9 mouse cellular contexts compared by ENCODE assay signal in genomic region chr9:65575393-65576196, GRCm38 (mm10). TPM values are rescaled to one million over a fixed set of nuclear protein-coding genes. Genes with fewer than 3 reads are reported as not detected.
A peak's percentile ranks its signal among the peaks of the same experiment; 100 is the strongest.
DNase-seq lines count a peak whose midpoint lies in the region; ATAC-seq and TF ChIP-seq lines count a peak whose summit lies in the region.
"Had no signal": no experiment of that assay in that cellular context is flagged by ENCODE, and none has a peak within 500 bp of the region (broad histone marks: within the 10 kb centered on the region; RNA-seq: fewer than 3 reads in every experiment).

No protein-coding gene starts in this region.

- peak overlapping the region; percentile 21 for H3K4me3 ChIP-seq in gastrocnemius, adult 2 months
- peak overlapping the region; percentile 70 for H3K4me3 ChIP-seq in erythroblast, embryonic 14.5 days (replicated peaks)
- peak overlapping the region; percentile 81 for H3K4me3 ChIP-seq in liver, embryonic 13.5 days (replicated peaks)

- WGBS in liver, embryonic 13.5 days (ENCODE audit: insufficient replicate concordance) = 48% methylated on average over 8 of the region's 8 CpGs

- peaks cover 82% of the 10 kb centered on the region for H3K36me3 ChIP-seq in erythroblast, embryonic 14.5 days (ENCODE audit: control insufficient read depth)
- peaks cover 54% of the 10 kb centered on the region for H3K36me3 ChIP-seq in liver, embryonic 13.5 days

- peak; percentile 60 for DNase-seq in gastrocnemius, adult 2 months
- no peak for DNase-seq in gastrocnemius, postnatal 25 days
- peak; percentile 50 for DNase-seq in CD4-positive helper T cell, adult 2 months (ENCODE audit: low read depth, low spot score)
- no peak for DNase-seq in liver, embryonic 13.5 days
- DNase-seq in ovary, postnatal 10 days (ENCODE audit: low spot score) = no peak
- no peak for DNase-seq in ovary, postnatal 36 days (ENCODE audit: low spot score)
- DNase-seq in frontal cortex, postnatal 10 days (ENCODE audit: low spot score in 2 of 2) = no peak

- H3K9ac ChIP-seq in liver, embryonic 13.5 days = peak overlapping the region; percentile 93

- no peak for ATAC-seq in liver, embryonic 13.5 days (ENCODE audit: low read depth)

- no peak for TF ChIP-seq CTCF in gastrocnemius, adult 2 months (IDR thresholded peaks at IDR 0.05)

- no peaks in the 10 kb centered on the region for H3K27me3 ChIP-seq in erythroblast, embryonic 14.5 days (ENCODE audit: control insufficient read depth)
- H3K27me3 ChIP-seq in liver, embryonic 13.5 days = no peaks in the 10 kb centered on the region

- H3K4me2 ChIP-seq in liver, embryonic 13.5 days = peak overlapping the region; percentile 82

- H3K9me3 ChIP-seq in erythroblast, embryonic 14.5 days (ENCODE audit: control insufficient read depth, low read length) = no peaks in the 10 kb centered on the region
- H3K9me3 ChIP-seq in liver, embryonic 13.5 days (replicated peaks) = no peaks in the 10 kb centered on the region
- H3K9me3 ChIP-seq: G1E had no signal

- H3K4me1 ChIP-seq in erythroblast, embryonic 14.5 days (ENCODE audit: control insufficient read depth) = peaks cover 74% of the 10 kb centered on the region
- H3K4me1 ChIP-seq in liver, embryonic 13.5 days (replicated peaks) = peaks cover 80% of the 10 kb centered on the region

- intact Hi-C loops in gastrocnemius, adult 2 months (cut with DNase I) = loop anchor here (5.0 kb wide), 1 partner anchor 33 kb away; no protein-coding TSS in a partner anchor

- peak overlapping the region; percentile 79 for H3K27ac ChIP-seq in gastrocnemius, adult 2 months
- H3K27ac ChIP-seq in liver, embryonic 13.5 days = peak overlapping the region; percentile 92

RNA-seq across cellular contexts. Expression of gene Plekho2, which starts 4.2 kb away (rescaled TPM):
- total RNA-seq in gastrocnemius, adult 2 months (2021) = 1 to 10 TPM; 4.4 to 4.5 TPM
- total RNA-seq in gastrocnemius, postnatal 25 days (2021) = 1 to 10 TPM; 4.7 to 6.3 TPM
- 11.7 and 13.8 TPM in 2 replicates for polyA plus RNA-seq in erythroblast, embryonic 14.5 days (2012)
- polyA plus RNA-seq in liver, embryonic 13.5 days (2015; fragmentation: Nextera tagmentation; extraction: Ambion mirVana) = 24.2 and 31.6 TPM in 2 replicates

RNA-seq across cellular contexts. Expression of gene Pif1, which starts 11.4 kb away (rescaled TPM):
- total RNA-seq in gastrocnemius, adult 2 months (2021) = not detected
- total RNA-seq in gastrocnemius, postnatal 25 days (2021) = not detected
- 4.9 and 5.2 TPM in 2 replicates for polyA plus RNA-seq in erythroblast, embryonic 14.5 days (2012)
- polyA plus RNA-seq in liver, embryonic 13.5 days (2015; fragmentation: Nextera tagmentation; extraction: Ambion mirVana) = 11.0 and 13.8 TPM in 2 replicates

RNA-seq across cellular contexts. Expression of gene Rbpms2, which starts 53.9 kb away (rescaled TPM):
- 1 to 10 TPM in 1 of 2 experiments, under 1 TPM in 1; 0.99 to 1.8 TPM for total RNA-seq in gastrocnemius, adult 2 months (2021)
- 1 to 10 TPM; 1.4 to 2.8 TPM for total RNA-seq in gastrocnemius, postnatal 25 days (2021)
- 0.09 and 0.12 TPM in 2 replicates for polyA plus RNA-seq in erythroblast, embryonic 14.5 days (2012)
- polyA plus RNA-seq in liver, embryonic 13.5 days (2015; fragmentation: Nextera tagmentation; extraction: Ambion mirVana) = 12.6 and 15.4 TPM in 2 replicates

RNA-seq across cellular contexts. Expression of gene Ankdd1a, which starts 55.6 kb away (rescaled TPM):
- not detected for total RNA-seq in gastrocnemius, adult 2 months (2021)
- not detected for total RNA-seq in gastrocnemius, postnatal 25 days (2021)
- polyA plus RNA-seq in erythroblast, embryonic 14.5 days (2012) = not detected in 2 replicates
- not detected in 2 replicates for polyA plus RNA-seq in liver, embryonic 13.5 days (2015; fragmentation: Nextera tagmentation; extraction: Ambion mirVana)
- polyA plus RNA-seq: G1E had no signal

Comparison
In these comparisons a context has a peak if more than half of its experiments do, and no peak if none do; other contexts are left out.
1. DNase-seq: peak in gastrocnemius, adult 2 months (single experiment) and CD4-positive helper T cell, adult 2 months (single experiment); none in gastrocnemius, postnatal 25 days (single experiment), liver, embryonic 13.5 days (single experiment), ovary, postnatal 10 days (single experiment), ovary, postnatal 36 days (single experiment) and frontal cortex, postnatal 10 days (0 of 2).
2. H3K4me3 ChIP-seq: peak in every context shown above with its lines; median percentile 81 in liver, embryonic 13.5 days; 70 in erythroblast, embryonic 14.5 days; 21 in gastrocnemius, adult 2 months.